Mouse (Mus musculus) inflammation-experienced regulatory T-cells (primary cell): ENCODE measurements around the gene Rpl7l1. TPM values are rescaled to one million over a fixed set of nuclear protein-coding genes. Genes with fewer than 3 reads are reported as not detected.

Source experiments
- polyA plus RNA-seq, 2 experiments: library from polyadenylated mRNA; unstranded; fragments of 100-300 nt; shearing (Covaris generic); gene quantifications; one replicate each; pipeline ENCODE4 v1.2.1; 2017

Gene Rpl7l1
- polyA plus RNA-seq = 100 to 1,000 TPM; 118 to 123 TPM

DNA sequence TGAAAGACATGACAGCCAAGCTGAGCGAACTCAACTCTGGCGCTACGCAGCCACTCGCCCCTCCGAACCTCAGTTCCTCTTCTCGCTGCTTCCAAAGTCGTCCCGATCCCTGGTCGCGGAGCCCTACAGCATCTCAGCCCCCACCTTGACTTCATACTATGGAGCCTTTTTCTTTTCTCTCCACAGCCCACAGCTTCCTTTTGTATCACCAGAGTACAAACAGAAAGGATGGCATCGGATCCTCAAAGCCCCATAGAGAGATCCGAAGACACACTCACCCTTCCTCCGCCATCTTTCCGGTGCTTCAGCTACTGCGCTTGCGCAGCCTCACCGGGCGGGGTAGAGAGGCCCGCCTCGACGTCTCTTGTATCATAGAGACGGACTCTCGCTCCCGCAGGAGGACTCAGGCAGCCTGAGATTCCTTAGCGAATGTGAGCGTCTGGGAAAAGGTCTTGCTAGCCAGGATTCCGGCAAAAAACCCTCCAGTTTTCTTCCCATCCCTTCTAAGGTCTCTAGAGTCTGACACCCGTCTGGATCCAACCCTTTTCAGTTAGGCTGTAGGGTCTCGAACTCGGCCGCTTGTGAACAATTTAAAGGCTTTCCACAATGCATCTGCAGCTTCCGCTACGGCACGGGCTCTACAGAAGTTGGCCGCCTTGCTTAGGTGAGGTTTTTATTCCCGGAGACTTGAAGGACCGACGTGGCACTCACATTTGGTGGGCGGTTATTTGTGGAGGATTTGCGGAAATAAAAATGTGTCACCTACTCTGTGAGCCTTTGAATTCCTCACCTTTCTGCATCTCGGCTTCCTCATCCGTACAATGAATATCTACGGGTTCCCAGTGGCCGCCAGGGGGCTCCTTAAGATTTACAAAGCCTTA lies at the start of gene Rpl7l1:
Gene Rpl7l1 (minus strand): TSS at position 332 of the 881 bp plus-strand sequence.

DNA sequence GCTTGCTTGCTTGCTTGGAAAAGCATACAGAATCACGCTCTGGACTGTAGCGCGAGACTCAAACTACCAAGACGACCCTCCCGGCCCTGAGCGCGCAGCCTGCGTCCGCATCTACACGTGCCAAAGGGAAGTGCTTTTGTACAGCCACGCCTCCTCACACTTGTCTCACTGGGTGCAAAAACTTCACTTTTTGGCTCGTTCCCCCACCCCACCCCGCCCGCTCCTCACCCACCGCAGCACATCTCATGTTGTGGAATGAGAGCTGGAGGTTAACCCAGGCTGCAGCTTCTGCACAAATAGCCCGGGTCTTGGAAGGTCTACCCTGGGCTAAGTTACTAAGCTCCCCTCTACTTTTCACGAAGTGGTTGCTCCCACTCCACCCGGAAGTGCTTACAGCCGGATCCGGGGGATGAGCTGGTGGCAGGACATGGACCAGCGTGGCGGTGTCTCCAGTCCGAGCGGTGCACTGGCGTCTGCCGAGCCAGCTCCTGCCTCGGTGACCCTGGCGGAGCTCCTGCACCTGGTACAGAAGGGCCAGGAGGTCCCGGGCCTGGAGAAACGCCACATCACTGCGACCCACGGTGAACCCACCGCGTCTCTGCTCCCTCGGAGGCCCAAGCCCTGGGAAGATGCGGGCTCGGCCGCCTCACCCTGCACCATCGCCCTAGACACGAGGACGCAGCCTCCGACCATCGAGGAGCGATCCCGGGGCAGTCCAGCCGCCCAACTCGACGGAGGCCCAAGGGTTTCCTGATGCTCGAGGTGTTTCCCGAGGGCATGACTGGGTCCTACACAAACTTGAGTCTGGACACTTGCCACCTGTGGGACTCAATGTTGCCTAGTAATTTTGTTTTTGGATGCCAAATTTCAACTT lies 9.8 kb downstream of the Rpl7l1 start, which contains the start of gene 2310039H08Rik:
Gene 2310039H08Rik (plus strand): TSS at position 232 of the 874 bp plus-strand sequence.

GRCm38 (mm10) chr17:46763544-46763943 lies 18.9 kb downstream of the Rpl7l1 start, which contains the start of gene Ptcra:
TSS of gene Ptcra (minus strand) at chr17:46763712.

GRCm38 (mm10) chr17:46751794-46752556 lies 30.5 kb downstream of the Rpl7l1 start, which contains the start of gene Cnpy3:
TSS of gene Cnpy3 (minus strand) at chr17:46752214.

DNA sequence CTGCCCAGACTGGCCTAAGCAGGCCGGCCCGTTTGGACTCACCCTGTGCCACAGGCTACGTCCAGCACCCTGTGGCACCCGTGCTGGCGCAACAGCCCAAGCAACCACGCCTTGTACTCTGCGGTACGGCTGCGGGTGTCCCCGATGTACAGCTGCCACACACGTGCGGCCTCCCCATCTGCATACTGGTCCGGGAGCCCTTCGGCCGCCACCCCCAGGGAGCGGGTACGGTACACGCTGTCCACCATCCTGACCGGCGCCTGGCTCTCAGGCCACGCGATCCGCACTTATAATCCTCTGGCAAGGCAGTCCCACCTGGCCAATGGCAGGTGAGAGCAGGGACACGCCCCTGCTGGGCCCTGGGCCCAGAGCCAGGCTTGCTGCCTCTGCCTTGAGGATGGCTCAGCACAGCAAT lies 53.6 kb downstream of the Rpl7l1 start, which contains the start of gene Gnmt:
Gene Gnmt (minus strand): TSS at position 265 of the 415 bp plus-strand sequence.

Other genes with a start within 250 kb of the Rpl7l1 start
- gene Cul9, start 236.3 kb downstream of the Rpl7l1 start, polyA plus RNA-seq = 1 to 10 TPM; 6.1 to 7.9 TPM
- gene Srf, start 226.5 kb downstream of the Rpl7l1 start, polyA plus RNA-seq = 10 to 100 TPM; 37.4 to 37.8 TPM
- under 1 TPM; 0.05 to 0.65 TPM for gene Ptk7, start 153.2 kb downstream of the Rpl7l1 start, polyA plus RNA-seq
- gene Klc4, start 136.7 kb downstream of the Rpl7l1 start, polyA plus RNA-seq = 10 to 100 TPM; 20.3 to 22.7 TPM
- gene Mrpl2, start 136.4 kb downstream of the Rpl7l1 start, polyA plus RNA-seq = 10 to 100 TPM; 43.1 to 70.4 TPM
- gene Cul7, start 132.3 kb downstream of the Rpl7l1 start, polyA plus RNA-seq = 10 to 100 TPM in 1 of 2 experiments, 1 to 10 TPM in 1; 4.5 to 10.7 TPM
- gene Rrp36, start 108.3 kb downstream of the Rpl7l1 start, polyA plus RNA-seq = 10 to 100 TPM; 58.4 to 61.9 TPM
- gene Mea1, start 103.9 kb downstream of the Rpl7l1 start, polyA plus RNA-seq = 100 to 1,000 TPM; 121 to 157 TPM
- gene Klhdc3, start 101.8 kb downstream of the Rpl7l1 start, polyA plus RNA-seq = 10 to 100 TPM; 49.1 to 55.5 TPM
- gene Ppp2r5d, start 77.6 kb downstream of the Rpl7l1 start, polyA plus RNA-seq = 10 to 100 TPM; 68.8 to 83.5 TPM
- 10 to 100 TPM; 46.9 to 49.2 TPM for gene Pex6, start 71.2 kb downstream of the Rpl7l1 start, polyA plus RNA-seq
- gene Gnmt, start 53.5 kb downstream of the Rpl7l1 start, polyA plus RNA-seq = 1 to 10 TPM; 1.2 to 2.7 TPM
- gene Cnpy3, start 30.5 kb downstream of the Rpl7l1 start, polyA plus RNA-seq = 10 to 100 TPM; 52.9 to 67.7 TPM
- gene Ptcra, start 19.0 kb downstream of the Rpl7l1 start, polyA plus RNA-seq = under 1 TPM in 1 of 2 experiments, not detected in 1; 0.66 TPM
- 10 to 100 TPM; 25.3 to 26.4 TPM for gene 2310039H08Rik, start 10.0 kb downstream of the Rpl7l1 start, polyA plus RNA-seq
- 10 to 100 TPM; 35.0 to 36.8 TPM for gene Bicral, start 75.8 kb upstream of the Rpl7l1 start, polyA plus RNA-seq
- gene Tbcc, start 108.0 kb upstream of the Rpl7l1 start, polyA plus RNA-seq = 10 to 100 TPM; 52.3 to 54.9 TPM
- 1 to 10 TPM in 1 of 2 experiments, under 1 TPM in 1; 0.41 to 1.3 TPM for gene Prph2, start 127.8 kb upstream of the Rpl7l1 start, polyA plus RNA-seq
- gene Ubr2, start 227.9 kb upstream of the Rpl7l1 start, polyA plus RNA-seq = 10 to 100 TPM; 51.5 to 54.6 TPM